Comparison of ENCODE assay signal across 30 mouse cellular contexts in the genomic region with DNA sequence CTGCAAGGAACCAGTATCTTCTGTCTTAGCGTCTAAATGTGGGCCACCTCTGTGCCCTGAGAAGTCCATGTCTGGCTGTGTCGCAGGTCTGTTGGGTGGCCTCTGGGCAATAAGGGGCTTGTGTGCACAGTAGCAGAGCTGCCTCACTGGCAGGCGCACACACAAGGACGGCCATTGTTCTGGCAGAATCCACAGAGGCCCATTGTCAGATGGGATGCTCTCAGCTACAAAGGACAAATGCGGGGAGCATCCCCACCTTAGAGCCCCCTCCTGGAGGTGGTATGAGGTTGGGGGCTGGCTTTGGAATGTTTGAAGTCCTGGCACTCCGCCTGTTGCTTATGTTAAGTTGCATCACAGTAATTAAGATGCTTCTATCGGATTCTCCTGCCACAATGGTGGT. TPM values are rescaled to one million over a fixed set of nuclear protein-coding genes. Genes with fewer than 3 reads are reported as not detected.
DNase-seq lines count a peak whose midpoint lies in the region; ATAC-seq and TF ChIP-seq lines count a peak whose summit lies in the region.
"Had no signal": no experiment of that assay in that cellular context is flagged by ENCODE, and none has a peak within 500 bp of the region (broad histone marks: within the 10 kb centered on the region; RNA-seq: fewer than 3 reads in every experiment).

No protein-coding gene starts in this region.

- H3K4me1 ChIP-seq in testis, adult 2 months (ENCODE audit: control insufficient read depth, insufficient read depth, low read length): no peaks in the 10 kb centered on the region
- H3K4me1 ChIP-seq: kidney, embryonic 15.5 days; midbrain, embryonic 13.5 days; neural tube, embryonic 13.5 days had no signal

- DNase-seq in frontal cortex, postnatal 10 days (ENCODE audit: low spot score in 2 of 2): no peak
- peak; percentile 75 for DNase-seq in layer of hippocampus, adult 9-11 months
- DNase-seq in layer of hippocampus, adult 9-10 months (ENCODE audit: low spot score): no peak
- DNase-seq in testis, postnatal 10 days (ENCODE audit: low spot score): no peak
- no peak for DNase-seq in urinary bladder, adult 2 months (ENCODE audit: low spot score)
- DNase-seq: adrenal gland, postnatal 14 days; cerebellum, adult 11-12 months; gastrocnemius, postnatal 14 days; kidney, adult 11 months; kidney, postnatal 25 days; liver; lung, adult 2 months; lung, postnatal 10 days; spleen, adult 18-20 months; thymus, adult 2 months; thymus, postnatal 36 days had no signal

- no peaks in the 10 kb centered on the region for H3K27me3 ChIP-seq in testis, adult 2 months (ENCODE audit: control insufficient read depth, insufficient read depth, low read length)
- H3K27me3 ChIP-seq: heart, embryonic 15.5 days; kidney, embryonic 15.5 days; midbrain, embryonic 13.5 days; neural tube, embryonic 13.5 days had no signal

- peak; percentile 30; the same call in 1 of the 2 replicates for TF ChIP-seq POLR2A in testis, adult 2 months (IDR thresholded peaks at IDR 0.05; ENCODE audit: control insufficient read depth, low read depth, low read length)

- H3K36me3 ChIP-seq in testis, adult 2 months (ENCODE audit: control insufficient read depth, insufficient read depth, low read length): no peaks in the 10 kb centered on the region

- H3K4me3 ChIP-seq in testis, adult 2 months (ENCODE audit: control insufficient read depth, low read depth, low read length): peak overlapping the region; percentile 62
- H3K4me3 ChIP-seq: forebrain, embryonic 10.5 days; heart, embryonic 10.5 days; heart, embryonic 15.5 days; kidney, embryonic 15.5 days; midbrain, embryonic 13.5 days; neural tube, embryonic 13.5 days had no signal

- 0 out of 2 replicates have a peak, but pooled peaks have one; percentile 8 for ATAC-seq in frontal cortex, adult (ENCODE audit: low TSS enrichment)
- ATAC-seq: CD4-positive, CD25-positive, alpha-beta regulatory T cell, adult 4 months; forebrain, embryonic 16.5 days; inflammation-experienced regulatory T-cells, adult 6 months; midbrain, embryonic 13.5 days had no signal

- peak overlapping the region; percentile 16; the same call in 1 of the 2 replicates for H3K27ac ChIP-seq in testis, adult 2 months (ENCODE audit: control insufficient read depth, insufficient read depth, low read depth, low read length)
- H3K27ac ChIP-seq: forebrain, embryonic 10.5 days; heart, embryonic 10.5 days; heart, embryonic 15.5 days; hindbrain, embryonic 14.5 days; kidney, embryonic 15.5 days; liver, embryonic 14.5 days; macrophage; midbrain, embryonic 13.5 days; neural tube, embryonic 13.5 days had no signal

- TF ChIP-seq CTCF in testis, adult 2 months (IDR thresholded peaks at IDR 0.05; ENCODE audit: control insufficient read depth, insufficient read depth, insufficient replicate concordance, low read depth, low read length): no peak

RNA-seq across cellular contexts. Expression of a gene that starts 22.5 kb away (rescaled TPM):
- polyA plus RNA-seq in testis, adult 2 months (2012; rRNA removed): 40.4 and 51.1 TPM in 2 replicates
- polyA plus RNA-seq in urinary bladder, adult 2 months (2012; rRNA removed): 35.1 and 36.9 TPM in 2 replicates

RNA-seq across cellular contexts. Expression of a gene that starts 28.5 kb away (rescaled TPM):
- polyA plus RNA-seq in testis, adult 2 months (2012; rRNA removed): 2.7 and 3.3 TPM in 2 replicates
- 1.5 and 2.0 TPM in 2 replicates for polyA plus RNA-seq in urinary bladder, adult 2 months (2012; rRNA removed)
- polyA plus RNA-seq: macrophage had no signal
